Mouse (Mus musculus) thymus, postnatal 25 days (tissue): ENCODE measurements at regions not wholly inside any gene's neighbourhood (a gene's known extent, or its start where the extent isn't known, plus 50 kb on each side); places are given as distances from the start of the nearest gene placed in this dataset.

Source experiments
- DNase-seq: peaks from one replicate; pipeline ENCODE4 v3.0.0; 2022

GRCm38 (mm10) chr19:53476768-53477547 is 52.0 kb upstream of the Dusp5 start:
- no peak for DNase-seq

DNA sequence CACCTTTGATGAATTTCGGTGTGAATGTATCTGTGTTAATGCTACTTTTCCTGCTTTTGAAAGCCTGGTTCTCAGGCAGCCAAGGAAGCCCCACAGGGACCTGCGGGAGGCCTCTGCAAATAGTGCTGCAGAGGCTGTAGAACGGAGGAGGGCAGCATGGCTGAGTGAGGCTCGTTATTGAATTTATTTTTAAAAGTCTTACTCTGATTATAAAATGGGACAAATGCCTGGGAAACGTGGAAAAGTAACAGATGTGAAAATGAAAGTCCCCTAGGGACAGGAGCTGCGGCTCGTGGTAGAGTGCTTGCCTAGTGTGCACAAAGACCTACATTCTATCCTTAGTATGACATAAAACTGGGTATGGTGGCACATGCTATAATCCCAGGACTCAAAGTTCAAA is 59.7 kb upstream of the Dusp5 start:
- DNase-seq: no peak

- DNase-seq: peak; percentile 78
Observed at GRCm38 (mm10) chr19:53464681-53465080, 64.2 kb upstream of the Dusp5 start.

GRCm38 (mm10) chr19:53464135-53464534 is 64.8 kb upstream of the Dusp5 start:
- peak; percentile 38 for DNase-seq

GRCm38 (mm10) chr19:53461025-53462015 is 67.6 kb upstream of the Dusp5 start:
- DNase-seq: peak; percentile 52

GRCm38 (mm10) chr19:53460312-53461024 is 68.4 kb upstream of the Dusp5 start:
- DNase-seq: peak; percentile 41

DNA sequence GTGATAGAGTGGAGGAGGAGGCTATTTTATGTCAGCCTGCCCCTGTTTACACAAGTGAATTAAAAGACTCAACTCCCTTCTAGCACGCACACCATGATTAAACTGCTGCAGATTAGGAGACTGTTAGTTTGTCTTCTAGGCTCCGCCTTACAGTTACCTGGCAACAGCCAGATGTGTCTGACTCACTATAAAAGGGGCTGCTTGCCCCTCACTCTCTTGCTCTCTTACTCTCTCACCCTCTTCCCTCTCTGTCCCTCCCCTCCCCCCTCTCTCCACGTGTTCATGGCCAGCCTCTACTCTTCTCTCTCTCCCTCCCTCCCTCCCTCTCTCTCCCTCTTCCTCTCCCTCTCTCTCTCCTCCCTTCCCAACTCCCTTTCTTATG is 69.0 kb upstream of the Smndc1 start:
- no peak for DNase-seq

GRCm38 (mm10) chr19:53458770-53459406 is 68.5 kb upstream of the Smndc1 start:
- DNase-seq: no peak

DNA sequence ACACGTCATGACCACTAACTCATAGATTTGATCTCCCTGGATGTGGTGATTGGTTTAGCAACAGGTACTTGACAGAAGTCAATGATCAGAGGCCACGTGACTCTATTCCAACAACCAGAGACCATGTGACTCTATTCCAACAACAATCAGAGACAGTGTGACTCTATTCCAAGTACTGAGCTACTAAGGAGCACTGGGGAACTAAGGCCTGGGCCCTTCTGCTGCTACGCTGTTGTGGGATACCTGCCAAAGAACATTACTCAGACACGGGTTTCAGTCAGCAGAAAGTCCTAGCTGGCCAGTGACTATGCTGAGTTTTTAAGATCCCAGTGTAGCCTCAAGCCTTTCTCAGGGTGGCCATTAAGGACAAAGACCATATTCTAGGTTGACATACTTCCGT is 66.3 kb upstream of the Smndc1 start:
- no peak for DNase-seq

DNA sequence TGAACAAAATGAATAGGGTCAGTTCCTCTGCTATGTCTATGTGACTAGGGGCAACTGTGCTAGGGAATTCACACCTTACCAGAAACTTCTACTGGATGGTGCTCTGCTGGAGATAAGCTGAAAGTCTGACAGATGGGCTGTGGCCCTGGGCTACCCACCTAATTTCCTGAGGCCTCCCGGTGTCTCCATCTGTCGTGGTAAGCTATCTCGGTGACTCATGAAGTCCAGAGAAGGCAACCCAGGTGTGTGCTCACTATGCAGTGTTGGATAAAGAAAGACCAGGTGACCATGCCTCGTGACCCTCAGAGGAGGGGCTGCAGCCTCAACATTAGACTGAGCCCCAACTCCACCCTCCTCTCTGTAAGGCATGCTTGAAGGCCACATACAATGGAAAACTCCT is 64.2 kb upstream of the Smndc1 start:
- DNase-seq: no peak

DNA sequence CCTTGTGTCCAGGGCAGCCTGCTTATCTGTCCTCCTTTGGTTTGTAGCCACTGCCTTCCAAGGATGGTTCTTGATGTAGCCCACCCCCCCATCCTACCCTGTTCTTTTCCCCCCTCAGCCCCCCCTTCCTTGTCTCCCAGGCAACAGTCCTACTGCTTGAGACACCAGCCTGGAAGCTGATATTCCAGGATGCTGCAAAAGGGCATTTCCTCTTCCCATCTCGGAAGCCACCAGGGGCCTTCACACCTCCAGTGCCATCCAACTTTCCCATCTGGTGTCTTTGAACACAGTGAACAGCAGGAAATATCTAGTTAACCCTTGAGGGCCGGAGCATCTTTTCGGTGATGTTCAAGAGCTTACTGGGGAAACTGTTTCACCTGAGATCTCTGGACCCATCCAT is 63.7 kb upstream of the Smndc1 start:
- DNase-seq: no peak

DNA sequence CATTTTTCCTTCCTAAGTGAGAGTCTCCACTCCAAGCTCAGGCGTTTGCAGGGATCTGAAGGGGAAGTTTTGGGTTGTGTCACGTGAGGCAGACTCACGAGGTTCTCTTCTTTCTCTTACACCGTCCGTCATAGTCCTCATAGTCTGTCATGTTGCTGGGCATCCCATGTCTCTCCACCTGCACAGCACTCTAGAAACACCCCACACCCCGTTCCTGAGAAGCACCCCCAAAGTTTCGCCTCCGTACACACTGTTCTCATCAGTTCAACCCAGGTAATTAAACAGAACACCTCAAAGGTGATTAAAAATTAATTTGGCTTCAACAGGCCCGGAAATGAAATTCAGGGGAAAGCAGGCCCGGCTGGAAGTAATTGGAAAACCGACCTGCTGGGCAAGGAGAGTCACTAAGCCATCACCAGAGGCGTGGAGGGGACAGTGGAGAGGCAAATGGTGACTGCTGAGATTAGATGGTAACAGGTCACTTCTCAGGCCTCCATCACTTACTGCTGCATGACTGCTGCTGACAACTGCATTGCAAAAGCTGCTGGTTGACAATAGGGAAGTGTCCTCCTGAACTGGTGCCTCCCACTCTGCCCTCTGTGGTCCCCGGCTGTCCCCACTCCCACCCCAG is 63.1 kb upstream of the Smndc1 start:
- no peak for DNase-seq

- no peak for DNase-seq
Observed at GRCm38 (mm10) chr19:53452360-53452759, 62.0 kb upstream of the Smndc1 start.

DNA sequence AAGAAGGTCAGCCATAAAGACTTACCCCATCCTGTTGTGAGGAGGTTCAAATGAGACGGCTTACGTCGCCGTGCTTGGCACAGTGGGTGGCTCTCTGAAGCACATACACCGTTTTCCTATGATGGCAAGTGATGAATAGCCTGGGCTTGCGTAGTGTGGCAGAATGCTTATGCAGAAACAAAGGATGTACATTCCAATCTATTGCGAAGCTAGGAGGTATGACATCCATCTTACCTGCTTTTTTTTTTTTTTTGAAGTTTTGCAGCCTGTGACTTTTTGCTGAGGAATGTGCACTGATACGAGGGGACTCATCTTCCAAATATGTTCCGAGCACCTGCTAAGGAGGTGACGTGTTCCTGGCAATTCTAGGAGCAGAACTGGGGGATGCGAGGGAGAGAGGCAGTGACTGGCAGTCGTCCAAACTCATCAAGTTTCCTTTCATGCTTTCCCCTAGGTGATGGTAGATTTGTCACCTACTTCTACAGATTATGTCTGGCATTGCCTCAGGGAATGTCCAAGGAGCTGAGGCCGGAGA is 61.1 kb upstream of the Smndc1 start:
- DNase-seq: no peak

GRCm38 (mm10) chr19:53450624-53451387 is 60.4 kb upstream of the Smndc1 start:
- no peak for DNase-seq

DNA sequence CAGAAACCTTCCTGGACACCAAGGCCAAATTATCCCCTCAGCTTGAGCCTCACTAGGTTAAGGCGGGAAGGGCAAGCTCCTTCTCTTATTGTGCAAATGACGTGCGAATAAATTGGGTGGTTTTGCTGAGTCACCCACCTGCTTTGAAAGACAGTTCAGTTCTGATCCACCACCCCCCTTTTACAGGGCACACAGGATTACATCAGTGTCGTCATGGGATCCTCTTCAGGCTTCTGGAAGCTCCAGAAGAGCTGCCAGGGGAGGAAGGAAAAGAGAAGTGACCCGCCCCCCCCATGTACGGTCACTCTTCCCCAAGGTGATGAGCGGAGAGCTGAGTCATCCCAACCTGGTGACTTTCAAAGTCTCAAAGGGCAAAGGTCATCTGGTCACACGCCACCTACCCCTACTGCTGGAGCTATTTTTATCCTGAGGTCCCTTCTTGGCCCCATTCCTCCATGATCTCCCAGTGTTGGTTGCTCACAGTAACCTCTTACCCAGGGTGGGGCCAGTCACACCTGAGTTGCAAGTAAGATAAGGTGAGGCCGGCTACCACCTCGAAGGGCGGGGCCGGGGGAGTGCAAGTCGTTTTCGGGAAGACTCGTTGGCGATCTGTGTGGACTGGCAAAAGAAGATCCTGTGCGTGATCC is 58.9 kb upstream of the Smndc1 start:
- DNase-seq: no peak

DNA sequence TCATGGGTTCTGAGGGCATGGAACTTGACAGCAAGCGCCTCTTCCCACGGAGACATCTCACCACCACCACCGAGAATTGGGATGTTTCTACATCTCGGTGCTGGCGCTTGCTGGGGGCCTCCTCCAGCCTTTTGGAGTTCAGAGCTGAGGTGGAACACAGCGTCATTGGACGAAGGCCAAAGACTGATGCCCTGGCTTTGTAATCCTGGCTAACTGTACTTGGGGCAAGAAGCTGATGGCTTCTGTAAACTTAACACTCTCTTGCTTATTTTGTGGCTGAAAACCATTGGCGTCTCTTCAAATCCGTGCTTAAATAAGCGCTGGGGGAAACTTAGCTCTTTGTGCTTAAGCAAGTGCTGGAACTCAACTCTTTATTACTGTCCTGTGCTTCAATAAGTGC is 57.8 kb upstream of the Smndc1 start:
- no peak for DNase-seq

DNA sequence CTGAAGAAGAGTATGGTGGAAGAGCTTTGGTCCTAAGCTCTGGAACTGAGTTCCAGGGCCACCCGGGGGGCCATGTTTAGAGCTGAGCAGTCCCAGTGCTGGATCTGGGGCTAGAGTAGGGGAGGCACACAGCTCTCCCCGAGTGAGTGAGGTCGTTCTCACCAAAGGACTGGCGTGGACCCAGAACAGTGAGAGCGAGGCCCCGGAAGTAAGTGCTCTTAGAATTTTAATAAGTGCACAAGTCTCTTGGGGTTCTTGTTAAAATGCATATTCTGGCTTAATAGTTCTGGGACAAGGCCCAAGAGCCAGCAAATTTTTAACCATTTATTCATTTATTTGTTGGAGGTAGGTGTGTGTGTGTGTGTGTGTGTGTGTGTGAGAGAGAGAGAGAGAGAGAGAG is 57.4 kb upstream of the Smndc1 start:
- DNase-seq: no peak

GRCm38 (mm10) chr19:53446216-53446615 is 55.8 kb upstream of the Smndc1 start:
- DNase-seq: peak; percentile 48

GRCm38 (mm10) chr19:53444646-53445045 is 54.3 kb upstream of the Smndc1 start:
- no peak for DNase-seq
